Comparison of ENCODE assay signal across 14 mouse cellular contexts in the genomic region with DNA sequence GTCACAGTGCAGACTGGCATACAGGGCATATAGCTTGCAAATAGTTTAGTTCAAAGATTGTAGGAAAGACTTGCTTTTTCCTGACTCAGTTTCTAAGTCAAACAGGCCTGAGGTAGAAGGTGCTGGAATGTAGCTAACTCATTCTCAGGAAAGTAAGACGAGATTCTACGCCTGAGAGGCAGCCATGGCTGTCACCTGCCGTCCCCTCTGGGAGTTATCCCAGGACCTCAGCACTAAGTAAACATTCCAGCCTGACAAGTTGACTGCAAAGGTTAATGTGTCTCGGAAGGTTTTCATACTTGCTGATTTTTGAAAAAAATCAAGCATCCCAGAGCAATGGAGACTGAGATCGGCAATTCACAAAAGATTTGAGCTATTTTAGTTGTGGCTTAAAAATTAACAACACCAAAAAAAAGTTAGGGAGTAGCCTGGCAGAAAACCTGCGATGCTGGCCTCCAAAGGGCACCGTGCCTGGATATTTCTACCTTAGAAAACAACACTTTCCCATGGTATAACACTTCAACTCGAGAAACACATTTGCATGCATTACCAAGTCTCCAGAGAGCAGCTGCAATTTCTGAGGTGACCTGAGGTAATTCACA. TPM values are rescaled to one million over a fixed set of nuclear protein-coding genes. Genes with fewer than 3 reads are reported as not detected.
DNase-seq lines count a peak whose midpoint lies in the region; ATAC-seq and TF ChIP-seq lines count a peak whose summit lies in the region.
"Had no signal": no experiment of that assay in that cellular context is flagged by ENCODE, and none has a peak within 500 bp of the region (broad histone marks: within the 10 kb centered on the region; RNA-seq: fewer than 3 reads in every experiment).

No protein-coding gene starts in this region.

- H3K4me2 ChIP-seq in lung, embryonic 14.5 days = peak overlapping the region; percentile 11; the same call in 1 of the 2 replicates
- H3K4me2 ChIP-seq in intestine, embryonic 16.5 days (ENCODE audit: low read depth, low read length) = no peak overlapping the region
- peak overlapping the region; percentile 11 for H3K4me2 ChIP-seq in kidney, embryonic 16.5 days (replicated peaks; ENCODE audit: low read depth, low read length)
- no peak overlapping the region for H3K4me2 ChIP-seq in midbrain, embryonic 14.5 days (ENCODE audit: low read length)
- H3K4me2 ChIP-seq in midbrain, embryonic 13.5 days (replicated peaks) = no peak overlapping the region
- H3K4me2 ChIP-seq: embryonic facial prominence, embryonic 15.5 days; heart, embryonic 13.5 days had no signal

- no peaks in the 10 kb centered on the region for H3K9me3 ChIP-seq in lung, embryonic 14.5 days (ENCODE audit: low read depth, low read length)
- no peaks in the 10 kb centered on the region for H3K9me3 ChIP-seq in intestine, embryonic 16.5 days (ENCODE audit: control insufficient read depth, low read length)
- H3K9me3 ChIP-seq in kidney, embryonic 16.5 days (ENCODE audit: low read length) = no peaks in the 10 kb centered on the region
- no peaks in the 10 kb centered on the region for H3K9me3 ChIP-seq in midbrain, embryonic 14.5 days (ENCODE audit: control insufficient read depth, low read length)
- no peaks in the 10 kb centered on the region for H3K9me3 ChIP-seq in midbrain, embryonic 13.5 days
- H3K9me3 ChIP-seq: embryonic facial prominence, embryonic 15.5 days; heart, embryonic 13.5 days had no signal

- no peaks in the 10 kb centered on the region for H3K36me3 ChIP-seq in lung, embryonic 14.5 days (ENCODE audit: insufficient read depth)
- no peaks in the 10 kb centered on the region for H3K36me3 ChIP-seq in intestine, embryonic 16.5 days (ENCODE audit: control insufficient read depth, insufficient read depth, low read length)
- no peaks in the 10 kb centered on the region for H3K36me3 ChIP-seq in kidney, embryonic 16.5 days (ENCODE audit: insufficient read depth, low read length)
- no peaks in the 10 kb centered on the region for H3K36me3 ChIP-seq in midbrain, embryonic 14.5 days (ENCODE audit: control insufficient read depth, insufficient read depth, low read length)
- no peaks in the 10 kb centered on the region for H3K36me3 ChIP-seq in midbrain, embryonic 13.5 days
- H3K36me3 ChIP-seq: embryonic facial prominence, embryonic 15.5 days; heart, embryonic 13.5 days had no signal

- no peak overlapping the region for H3K4me3 ChIP-seq in lung, embryonic 14.5 days (ENCODE audit: low read depth, low read length)
- H3K4me3 ChIP-seq in intestine, embryonic 16.5 days (ENCODE audit: low read length) = no peak overlapping the region
- H3K4me3 ChIP-seq in kidney, embryonic 16.5 days (ENCODE audit: low read length) = no peak overlapping the region
- no peak overlapping the region for H3K4me3 ChIP-seq in midbrain, embryonic 14.5 days (replicated peaks; ENCODE audit: low read depth, low read length)
- H3K4me3 ChIP-seq in midbrain, embryonic 13.5 days (replicated peaks) = no peak overlapping the region
- H3K4me3 ChIP-seq: embryonic facial prominence, embryonic 15.5 days; heart, embryonic 13.5 days had no signal

- WGBS in lung, embryonic 14.5 days = 25% methylated on average over 8 of the region's 8 CpGs
- WGBS in intestine, embryonic 16.5 days = 22% methylated on average over 8 of the region's 8 CpGs
- 15% methylated on average over 8 of the region's 8 CpGs for WGBS in kidney, embryonic 16.5 days
- WGBS in midbrain, embryonic 14.5 days = 77% methylated on average over 8 of the region's 8 CpGs
- 83% methylated on average over 8 of the region's 8 CpGs for WGBS in midbrain, embryonic 13.5 days

- TF ChIP-seq CTCF in lung, embryonic 14.5 days (IDR thresholded peaks at IDR 0.05; ENCODE audit: low read depth) = no peak

- peak; percentile 41; the same call in 1 of the 2 replicates for ATAC-seq in lung, embryonic 14.5 days (ENCODE audit: insufficient read depth)
- 0 out of 2 replicates have a peak, but pooled peaks have one; percentile 41 for ATAC-seq in intestine, embryonic 16.5 days
- peak; percentile 83 for ATAC-seq in kidney, embryonic 16.5 days (ENCODE audit: low FRiP score, low TSS enrichment)
- ATAC-seq in midbrain, embryonic 14.5 days (ENCODE audit: low FRiP score, low TSS enrichment) = no peak
- no peak for ATAC-seq in midbrain, embryonic 13.5 days

- H3K9ac ChIP-seq in lung, embryonic 14.5 days = no peak overlapping the region
- H3K9ac ChIP-seq in intestine, embryonic 16.5 days (ENCODE audit: low read depth, low read length) = no peak overlapping the region
- no peak overlapping the region for H3K9ac ChIP-seq in kidney, embryonic 16.5 days (replicated peaks; ENCODE audit: low read length)
- no peak overlapping the region for H3K9ac ChIP-seq in midbrain, embryonic 14.5 days (replicated peaks; ENCODE audit: low read length)
- no peak overlapping the region for H3K9ac ChIP-seq in midbrain, embryonic 13.5 days (replicated peaks)
- H3K9ac ChIP-seq: embryonic facial prominence, embryonic 15.5 days; heart, embryonic 13.5 days; liver, embryonic 14.5 days had no signal

- DNase-seq in lung, embryonic 14.5 days = peak; percentile 20
- DNase-seq in lung, postnatal 14 days = no peak
- DNase-seq in yolk sac, embryonic 10.5 days (ENCODE audit: low spot score) = peak; percentile 72
- no peak for DNase-seq in midbrain, embryonic 14.5 days
- DNase-seq: B cell, adult 2 months; cerebellum, adult 18-20 months; spleen, adult 18-20 months; thymus, postnatal 36 days had no signal

- H3K4me1 ChIP-seq in lung, embryonic 14.5 days (ENCODE audit: insufficient read depth) = no peaks in the 10 kb centered on the region
- H3K4me1 ChIP-seq in intestine, embryonic 16.5 days (ENCODE audit: control insufficient read depth, insufficient read depth, low read length) = peaks cover 13% of the 10 kb centered on the region
- peaks cover 33% of the 10 kb centered on the region for H3K4me1 ChIP-seq in kidney, embryonic 16.5 days (ENCODE audit: insufficient read depth, low read length)
- H3K4me1 ChIP-seq in midbrain, embryonic 14.5 days (ENCODE audit: control insufficient read depth, insufficient read depth, low read length) = no peaks in the 10 kb centered on the region
- no peaks in the 10 kb centered on the region for H3K4me1 ChIP-seq in midbrain, embryonic 13.5 days (replicated peaks)

- no peaks in the 10 kb centered on the region for H3K27me3 ChIP-seq in lung, embryonic 14.5 days (ENCODE audit: insufficient read depth, low read length)
- H3K27me3 ChIP-seq in intestine, embryonic 16.5 days (replicated peaks; ENCODE audit: control insufficient read depth, insufficient read depth, low read length) = no peaks in the 10 kb centered on the region
- H3K27me3 ChIP-seq in kidney, embryonic 16.5 days (ENCODE audit: insufficient read depth, low read length) = no peaks in the 10 kb centered on the region
- H3K27me3 ChIP-seq in midbrain, embryonic 14.5 days (ENCODE audit: control insufficient read depth, insufficient read depth, low read length) = no peaks in the 10 kb centered on the region
- no peaks in the 10 kb centered on the region for H3K27me3 ChIP-seq in midbrain, embryonic 13.5 days
- H3K27me3 ChIP-seq: embryonic facial prominence, embryonic 15.5 days; heart, embryonic 13.5 days had no signal

- peak overlapping the region; percentile 56 for H3K27ac ChIP-seq in lung, embryonic 14.5 days (ENCODE audit: low read depth)
- peak overlapping the region; percentile 20; the same call in 1 of the 2 replicates for H3K27ac ChIP-seq in intestine, embryonic 16.5 days (ENCODE audit: low read length)
- H3K27ac ChIP-seq in kidney, embryonic 16.5 days (ENCODE audit: low read length) = peak overlapping the region; percentile 79
- no peak overlapping the region for H3K27ac ChIP-seq in midbrain, embryonic 14.5 days (replicated peaks; ENCODE audit: low read depth, low read length)
- no peak overlapping the region for H3K27ac ChIP-seq in midbrain, embryonic 13.5 days
- H3K27ac ChIP-seq: embryonic facial prominence, embryonic 15.5 days; heart, embryonic 13.5 days; liver, embryonic 14.5 days had no signal

RNA-seq across cellular contexts. Expression of a gene that starts 54.6 kb away (rescaled TPM):
- polyA plus RNA-seq in lung, embryonic 14.5 days (2014; fragmentation: Nextera tagmentation; extraction: Ambion mirVana) = 38.5 and 43.2 TPM in 2 replicates
- polyA plus RNA-seq in intestine, embryonic 16.5 days (2015; fragmentation: Nextera tagmentation; extraction: Ambion mirVana) = 10.4 and 11.2 TPM in 2 replicates
- polyA plus RNA-seq in kidney, embryonic 16.5 days (2015; fragmentation: Nextera tagmentation; extraction: Ambion mirVana) = 13.6 and 14.7 TPM in 2 replicates
- 51.6 and 55.8 TPM in 2 replicates for polyA plus RNA-seq in midbrain, embryonic 14.5 days (2014; fragmentation: Nextera tagmentation; extraction: Ambion mirVana)
- 30.7 and 30.9 TPM in 2 replicates for polyA plus RNA-seq in midbrain, embryonic 13.5 days (2015; fragmentation: Nextera tagmentation; extraction: Ambion mirVana)

Comparison
In these comparisons a context has a peak if more than half of its experiments do, and no peak if none do; other contexts are left out.
1. DNase-seq: peak in lung, embryonic 14.5 days (single experiment) and yolk sac, embryonic 10.5 days (single experiment); none in lung, postnatal 14 days (single experiment) and midbrain, embryonic 14.5 days (single experiment).
2. ATAC-seq: peak in lung, embryonic 14.5 days (single experiment), intestine, embryonic 16.5 days (single experiment) and kidney, embryonic 16.5 days (single experiment); none in midbrain, embryonic 14.5 days (single experiment) and midbrain, embryonic 13.5 days (single experiment).
3. H3K27ac ChIP-seq: peak in lung, embryonic 14.5 days (single experiment), intestine, embryonic 16.5 days (single experiment) and kidney, embryonic 16.5 days (single experiment); none in midbrain, embryonic 14.5 days (single experiment) and midbrain, embryonic 13.5 days (single experiment).
4. H3K4me2 ChIP-seq: peak in lung, embryonic 14.5 days (single experiment) and kidney, embryonic 16.5 days (single experiment); none in intestine, embryonic 16.5 days (single experiment), midbrain, embryonic 14.5 days (single experiment) and midbrain, embryonic 13.5 days (single experiment).